Mouse (Mus musculus): ENCODE measurements at regions not wholly inside any gene's neighbourhood (a gene's known extent, or its start where the extent isn't known, plus 50 kb on each side); places are given as distances from the start of the nearest gene placed in this dataset.

DNA sequence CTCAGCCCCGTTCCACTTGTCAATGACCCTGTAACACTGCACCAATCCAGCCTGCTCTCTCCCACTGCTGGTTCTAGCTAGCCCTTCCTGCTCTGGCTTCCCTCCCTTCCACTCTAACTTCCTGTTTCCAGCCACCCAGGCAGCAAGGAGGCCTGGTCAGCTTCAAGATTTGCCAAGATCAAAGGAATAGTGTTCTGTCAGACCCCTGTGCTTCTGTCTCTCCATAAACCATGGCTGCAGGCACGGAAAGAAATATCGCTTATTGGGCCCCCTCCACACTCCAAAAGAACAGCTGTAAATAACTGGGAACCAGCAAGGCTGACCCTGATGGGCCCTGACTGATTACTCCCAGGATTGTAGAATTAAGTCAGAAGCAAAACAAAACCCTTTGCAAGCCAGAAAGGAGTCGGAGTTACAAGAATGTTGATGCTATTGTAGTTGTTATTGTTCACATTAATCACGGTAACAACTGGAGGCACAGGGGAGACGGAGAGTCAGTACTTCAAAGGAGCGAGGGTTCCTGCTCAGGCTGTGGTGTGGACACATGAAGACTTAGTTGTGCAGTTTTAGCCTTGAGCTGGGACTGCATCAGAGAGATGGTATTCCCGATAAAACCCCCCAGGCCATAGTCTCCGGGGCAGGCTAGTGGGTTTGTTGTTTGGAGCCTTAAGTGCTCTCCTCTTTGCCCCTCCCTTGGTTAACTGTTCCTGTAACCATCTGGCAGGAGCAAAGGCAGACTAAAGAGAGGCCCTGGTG, 49.8 kb upstream of the Thy1 start:
- TF ChIP-seq POLR2AphosphoS5 (IDR thresholded peaks at IDR 0.05; ENCODE audit: insufficient replicate concordance, low read depth, low read length) (no peak), CTCF (IDR thresholded peaks at IDR 0.05; ENCODE audit: low read depth, low read length) (no peak), GATA1 (IDR thresholded peaks at IDR 0.05; ENCODE audit: borderline replicate concordance, low read length) (no peak), TAL1 (conservative IDR thresholded peaks at IDR 0.05; ENCODE audit: low read depth, low read length) (no peak)

Measured in G1E (cell line).